Mouse (Mus musculus) bone marrow, adult 2 months (tissue): ENCODE results near the gene Spocd1.

Source experiments
- CTCF ChIP-seq: fragments of 200-500 bp; IDR thresholded peaks from 2 replicates; pipeline ENCODE4 v1.5.1; 2011; ENCODE audit warnings: low read length, control low read depth; ENCODE audit not compliant: control insufficient read depth, insufficient read depth
- POLR2A ChIP-seq: fragments of 200-500 bp; IDR thresholded peaks from 2 replicates; pipeline ENCODE4 v1.6.1; 2011; ENCODE audit warnings: low read depth, mild to moderate bottlenecking, control low read depth, low read length, borderline replicate concordance; ENCODE audit not compliant: control insufficient read depth

DNA sequence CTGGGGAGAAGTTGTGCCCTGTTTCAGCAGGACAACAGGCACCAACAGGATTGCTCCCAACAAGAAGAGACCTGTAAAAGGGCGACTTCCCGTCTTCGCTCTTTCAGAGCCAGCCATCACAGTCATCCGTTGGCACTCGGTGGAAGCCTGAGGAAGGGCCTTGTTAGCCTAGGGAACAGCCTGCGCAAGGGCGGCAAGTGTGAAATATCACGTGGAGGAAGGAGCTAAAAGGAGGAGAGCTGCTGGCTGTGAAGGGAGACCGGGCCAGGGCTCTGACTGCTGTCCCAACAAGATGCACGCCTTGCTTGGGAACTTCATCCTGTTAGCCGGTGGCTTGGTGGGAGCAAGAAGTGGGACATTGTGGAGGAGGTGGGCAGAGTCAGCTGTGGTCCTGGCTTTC, 69.1 kb downstream of the Spocd1 start:
- no peak for TF ChIP-seq CTCF
- TF ChIP-seq POLR2A: no peak
